Mouse (Mus musculus) forebrain, embryonic 11.5 days (tissue): ENCODE data around the gene Gm20388. TPM values are rescaled to one million over a fixed set of nuclear protein-coding genes. Genes with fewer than 3 reads are reported as not detected.
A peak's percentile ranks its signal among the peaks of the same experiment; 100 is the strongest.

Experiments
- ATAC-seq: fragments of 200-750 bp; cut with Nextera tagmentation; replicated peaks from 2 replicates; pipeline ENCODE4 v1.8.0; 2017; ENCODE audit warnings: moderate TSS enrichment; ENCODE audit not compliant: low FRiP score
- DNase-seq: peaks from one replicate; pipeline ENCODE4 v3.0.0-alpha.2; 2017; ENCODE audit warnings: low spot score
- H3K27ac ChIP-seq: fragments of 300-500 bp; sonication (generic); 2 replicates; pipeline ENCODE4 v1.5.1; 2014; ENCODE audit warnings: low read depth, low read length
- H3K27me3 ChIP-seq: fragments of 300-500 bp; sonication (generic); 2 replicates; pipeline ENCODE4 v1.6.1; 2014; ENCODE audit warnings: mild to moderate bottlenecking, low read length, mixed read lengths; ENCODE audit not compliant: control insufficient read depth, insufficient read depth
- H3K36me3 ChIP-seq: fragments of 300-500 bp; sonication (generic); 2 replicates; pipeline ENCODE4 v1.6.1; 2014; ENCODE audit warnings: mild to moderate bottlenecking, low read length, moderate library complexity, mixed read lengths; ENCODE audit not compliant: control insufficient read depth, insufficient read depth
- H3K4me1 ChIP-seq: fragments of 300-500 bp; sonication (generic); replicated peaks from 2 replicates; pipeline ENCODE4 v1.6.1; 2014; ENCODE audit warnings: low read length, mixed read lengths; ENCODE audit not compliant: control insufficient read depth, insufficient read depth
- H3K4me2 ChIP-seq: fragments of 300-500 bp; sonication (generic); 2 replicates; pipeline ENCODE4 v1.6.1; 2014; ENCODE audit warnings: low read depth, mild to moderate bottlenecking, low read length, moderate library complexity, mixed read lengths; ENCODE audit not compliant: severe bottlenecking
- H3K4me3 ChIP-seq: fragments of 300-500 bp; sonication (generic); 2 replicates; pipeline ENCODE4 v1.5.1; 2014; ENCODE audit warnings: low read depth, low read length
- H3K9ac ChIP-seq: fragments of 300-500 bp; sonication (generic); 2 replicates; pipeline ENCODE4 v1.6.1; 2014; ENCODE audit warnings: low read length
- H3K9me3 ChIP-seq: fragments of 300-500 bp; sonication (generic); 2 replicates; pipeline ENCODE4 v1.6.1; 2016; ENCODE audit warnings: low read length, mixed read lengths; ENCODE audit not compliant: control insufficient read depth
- WGBS: fragments of 180-500 bp; shearing (Covaris S2); extraction: QIAGEN DNeasy Blood & Tissue Kit; methylation state at CpG from one replicate; pipeline ENCODE4 v1.1.7; 2014; 5-methylcytosine and 5-hydroxymethylcytosine counted together
- polyA plus RNA-seq: library from polyadenylated mRNA; unstranded; fragments of >200 nt; fragmentation: Nextera tagmentation; extraction: Ambion mirVana; gene quantifications from 2 replicates; pipeline ENCODE4 v1.2.1, GENCODE M21; 2014

Gene Gm20388
- polyA plus RNA-seq, 1 experiment from 2014 or later: not detected

DNA sequence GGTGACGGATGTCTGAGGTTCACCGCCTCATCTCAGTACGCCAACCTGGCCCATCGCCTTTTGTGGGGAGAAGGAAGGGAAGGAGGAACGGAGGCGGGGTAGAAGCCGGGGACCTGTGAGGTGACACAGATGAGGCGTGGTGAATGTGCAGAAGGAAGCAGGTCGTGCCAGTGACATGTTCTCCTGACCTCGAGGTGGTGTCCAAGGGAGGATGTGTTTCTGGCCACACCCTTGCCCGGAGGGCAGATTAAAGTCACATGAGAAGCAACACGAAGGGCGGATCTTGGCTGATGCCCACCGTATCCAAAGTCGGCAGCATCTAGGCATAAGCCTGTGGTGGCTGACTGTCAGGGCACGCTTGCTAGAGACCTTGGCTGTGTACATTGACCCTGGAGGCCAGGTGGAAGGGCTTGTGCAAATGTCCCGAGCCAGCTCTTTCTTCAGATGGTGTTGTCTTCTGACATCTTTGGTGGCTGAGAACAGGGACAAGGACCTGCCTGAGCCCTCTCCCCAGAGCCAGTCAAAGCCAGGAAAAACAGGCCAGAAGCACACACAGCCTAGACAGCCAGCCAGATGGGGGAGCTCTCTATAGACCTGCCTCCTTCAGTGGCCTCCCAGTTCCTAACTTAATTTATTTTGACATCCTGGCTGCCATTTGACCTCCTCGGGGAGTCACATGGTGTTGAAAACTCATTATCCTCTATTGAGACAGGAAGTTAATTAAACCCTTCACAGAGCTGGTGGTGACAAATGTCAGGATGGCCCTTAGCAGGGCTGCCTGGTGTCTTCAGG lies 2366.8 kb downstream of the Gm20388 start:
- Histone ChIP-seq H3K27me3 (peaks cover under 1% of the 10 kb centered on the region; the same call in 1 of the 2 replicates), H3K36me3 (no peaks in the 10 kb centered on the region), H3K27ac (no peak overlapping the region), H3K4me3 (no peak overlapping the region), H3K4me1 (peaks cover 7% of the 10 kb centered on the region), H3K4me2 (no peak overlapping the region), H3K9me3 (no peaks in the 10 kb centered on the region), H3K9ac (no peak overlapping the region)
- WGBS: 82% methylated on average over 18 of the region's 18 CpGs
- ATAC-seq (no peak), DNase-seq (no peak)

DNA sequence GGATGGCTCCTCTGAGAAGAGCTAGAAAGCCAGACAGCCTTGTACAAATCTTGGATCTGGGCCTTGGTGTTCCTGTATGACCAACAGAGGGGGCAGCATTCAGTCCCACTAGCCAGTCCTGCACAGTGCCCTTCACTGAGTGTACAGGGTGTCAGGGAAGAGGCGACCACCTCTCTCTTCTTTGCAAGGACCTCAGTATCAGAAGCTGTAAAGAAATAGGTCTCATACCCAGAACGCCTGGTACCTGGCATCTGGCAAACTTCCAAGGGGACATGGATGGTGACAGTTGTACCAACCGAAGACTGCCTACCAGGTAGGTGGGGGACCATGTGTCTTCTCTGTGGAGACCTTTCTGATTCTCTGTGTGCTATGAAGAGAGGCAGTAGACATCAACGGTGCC lies 2369.5 kb downstream of the Gm20388 start:
- no peaks in the 10 kb centered on the region for H3K9me3 ChIP-seq
- WGBS: 82% methylated on average over 4 of the region's 4 CpGs
- H3K27ac ChIP-seq: no peak overlapping the region
- peaks cover 27% of the 10 kb centered on the region for H3K27me3 ChIP-seq
- ATAC-seq (no peak), DNase-seq (no peak)
- no peaks in the 10 kb centered on the region for H3K36me3 ChIP-seq
- no peak overlapping the region for H3K4me2 ChIP-seq
- no peak overlapping the region for H3K9ac ChIP-seq
- no peak overlapping the region for H3K4me3 ChIP-seq
- H3K4me1 ChIP-seq: peaks cover 24% of the 10 kb centered on the region

DNA sequence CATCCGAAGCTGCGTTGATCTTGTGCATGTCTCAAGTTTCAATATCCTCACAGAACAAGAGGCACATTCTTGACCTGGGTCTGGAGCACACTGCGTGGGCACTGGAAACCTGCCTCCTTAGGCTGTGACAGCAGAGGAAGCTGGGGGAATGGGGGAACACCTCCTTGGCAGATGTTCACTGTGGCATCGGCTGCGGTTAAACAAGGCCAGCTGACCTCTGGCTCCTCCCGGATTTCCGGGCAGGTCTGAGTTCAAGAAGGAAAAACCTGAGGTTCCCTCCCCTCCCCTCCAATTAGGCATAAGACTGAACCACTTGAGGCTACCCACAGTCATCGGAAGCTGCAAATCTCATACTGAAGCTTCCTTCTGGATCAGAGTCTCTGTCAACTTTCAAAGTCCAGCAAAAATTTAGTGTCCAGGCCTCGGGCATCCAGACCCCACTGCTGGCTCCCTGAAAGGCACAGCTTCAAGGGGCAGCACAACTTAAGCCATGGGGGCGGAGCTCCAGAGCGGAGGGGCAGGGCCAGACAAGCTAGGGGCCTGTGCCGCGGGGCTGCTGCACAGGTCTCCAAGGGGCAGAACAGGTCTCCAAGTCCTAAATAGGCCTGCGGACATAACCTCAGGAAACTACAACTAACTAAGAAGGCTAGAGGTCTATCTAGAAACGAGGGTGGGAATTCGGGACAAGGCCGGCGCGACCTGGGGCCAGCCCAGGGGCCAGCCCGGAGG lies 2370.1 kb downstream of the Gm20388 start:
- H3K9ac ChIP-seq: peak overlapping the region; percentile 45; the same call in 1 of the 2 replicates
- WGBS: 12% methylated on average over 20 of the region's 20 CpGs
- no peaks in the 10 kb centered on the region for H3K9me3 ChIP-seq
- no peaks in the 10 kb centered on the region for H3K36me3 ChIP-seq
- ATAC-seq: peak; percentile 64
- peaks cover 24% of the 10 kb centered on the region for H3K4me1 ChIP-seq
- peak overlapping the region; percentile 57 for H3K4me3 ChIP-seq
- peaks cover 32% of the 10 kb centered on the region for H3K27me3 ChIP-seq
- H3K4me2 ChIP-seq: peak overlapping the region; percentile 73
- H3K27ac ChIP-seq: 0 out of 2 replicates have a peak overlapping the region, but pooled peaks have one; percentile 12
- DNase-seq: no peak

GRCm38 (mm10) chr8:122281317-122282034 lies 2370.8 kb downstream of the Gm20388 start:
- H3K27me3 ChIP-seq: peaks cover 34% of the 10 kb centered on the region
- H3K27ac ChIP-seq: 0 out of 2 replicates have a peak overlapping the region, but pooled peaks have one; percentile 12
- peaks cover 24% of the 10 kb centered on the region for H3K4me1 ChIP-seq
- H3K9ac ChIP-seq: peak overlapping the region; percentile 45; the same call in 1 of the 2 replicates
- under 1% methylated on average over 47 of the region's 47 CpGs for WGBS
- peak overlapping the region; percentile 57 for H3K4me3 ChIP-seq
- peak overlapping the region; percentile 73 for H3K4me2 ChIP-seq
- peak; percentile 100 for DNase-seq
- H3K36me3 ChIP-seq: no peaks in the 10 kb centered on the region
- no peaks in the 10 kb centered on the region for H3K9me3 ChIP-seq
- ATAC-seq: peak; percentile 91

DNA sequence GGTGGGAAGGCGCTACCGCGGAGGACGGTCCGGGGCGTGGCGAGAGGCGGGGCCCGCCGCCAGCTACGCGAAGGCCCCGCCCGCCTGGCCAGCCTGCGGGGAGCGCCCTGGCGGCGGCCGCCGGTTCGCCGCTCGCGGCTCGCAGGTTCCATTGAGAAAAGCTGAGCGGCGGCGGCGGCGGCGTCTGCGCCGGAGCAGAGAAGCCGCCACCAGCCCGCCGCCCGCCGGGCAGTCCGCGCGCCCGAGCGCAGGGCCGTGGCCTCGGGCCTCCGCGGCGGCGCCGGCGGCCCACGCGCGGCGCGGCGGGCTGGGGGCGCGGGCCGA lies 2371.4 kb downstream of the Gm20388 start, which contains the start of gene Zfpm1:
Gene Zfpm1, plus strand, starts transcription at position 107 of the 324 bp plus-strand sequence.
- H3K9me3 ChIP-seq: no peaks in the 10 kb centered on the region
- 0% methylated on average over 27 of the region's 60 CpGs for WGBS
- no peak for DNase-seq
- H3K4me2 ChIP-seq: peak within 1 kb of the TSS; percentile 73
- H3K4me3 ChIP-seq: peak within 1 kb of the TSS; percentile 57
- peak within 1 kb of the TSS; percentile 56 for H3K9ac ChIP-seq
- 0 out of 2 replicates have a peak within 1 kb of the TSS, but pooled peaks have one; percentile 12 for H3K27ac ChIP-seq
- no peak for ATAC-seq
- H3K4me1 ChIP-seq: peaks cover 24% of the 10 kb centered on the region
- H3K27me3 ChIP-seq: peaks cover 34% of the 10 kb centered on the region
- H3K36me3 ChIP-seq: no peaks in the 10 kb centered on the region

GRCm38 (mm10) chr8:122282501-122283355 lies 2372.1 kb downstream of the Gm20388 start:
- Histone ChIP-seq H3K27me3 (peaks cover 34% of the 10 kb centered on the region), H3K4me1 (peaks cover 24% of the 10 kb centered on the region), H3K4me3 (peak overlapping the region; percentile 57)

GRCm38 (mm10) chr8:122283356-122284202 lies 2372.9 kb downstream of the Gm20388 start:
- Histone ChIP-seq H3K4me1 (peaks cover 24% of the 10 kb centered on the region), H3K9me3 (no peaks in the 10 kb centered on the region), H3K4me3 (peak overlapping the region; percentile 57), H3K27me3 (peaks cover 34% of the 10 kb centered on the region), H3K27ac (no peak overlapping the region; the same call in 1 of the 2 replicates), H3K4me2 (peak overlapping the region; percentile 73), H3K9ac (peak overlapping the region; percentile 56; the same call in 1 of the 2 replicates), H3K36me3 (no peaks in the 10 kb centered on the region)
- WGBS: 1% methylated on average over 35 of the region's 37 CpGs
- ATAC-seq (no peak), DNase-seq (peak; percentile 71)

More at GRCm38 (mm10) chr8:122282501-122283355, 2372.1 kb downstream of the Gm20388 start:
- Histone ChIP-seq H3K4me2 (peak overlapping the region; percentile 73), H3K9ac (peak overlapping the region; percentile 56), H3K36me3 (no peaks in the 10 kb centered on the region), H3K9me3 (no peaks in the 10 kb centered on the region), H3K27ac (no peak overlapping the region)
- WGBS: under 1% methylated on average over 64 of the region's 70 CpGs
- ATAC-seq (no peak), DNase-seq (peak; percentile 77)
